Mouse (Mus musculus) left cerebral cortex, postnatal 10 days (tissue): ENCODE results near the gene Ccn5. TPM values are rescaled to one million over a fixed set of nuclear protein-coding genes. Genes with fewer than 3 reads are reported as not detected.

ENCODE experiments used
- DNase-seq, 2 experiments: peaks; one replicate each; pipeline ENCODE4 v3.0.0; 2021 to 2022; ENCODE audit warnings: low spot score in 2 of 2, mixed read lengths in 1 of 2; ENCODE audit errors: extremely low spot score in 1 of 2
- intact Hi-C: fragments of 180-260 bp; cut with DNase I; formaldehyde crosslinking; loops from one replicate; pipeline ENCODE4 v1.15.1; 2025
- total RNA-seq, 2 experiments: library from RNA; stranded (reverse); gene quantifications; 2 replicates each; pipeline ENCODE4 v1.2.3; 2021

Gene Ccn5
- total RNA-seq, 2 experiments from 2014 or later: 0.32 TPM; not detected in 1

DNA sequence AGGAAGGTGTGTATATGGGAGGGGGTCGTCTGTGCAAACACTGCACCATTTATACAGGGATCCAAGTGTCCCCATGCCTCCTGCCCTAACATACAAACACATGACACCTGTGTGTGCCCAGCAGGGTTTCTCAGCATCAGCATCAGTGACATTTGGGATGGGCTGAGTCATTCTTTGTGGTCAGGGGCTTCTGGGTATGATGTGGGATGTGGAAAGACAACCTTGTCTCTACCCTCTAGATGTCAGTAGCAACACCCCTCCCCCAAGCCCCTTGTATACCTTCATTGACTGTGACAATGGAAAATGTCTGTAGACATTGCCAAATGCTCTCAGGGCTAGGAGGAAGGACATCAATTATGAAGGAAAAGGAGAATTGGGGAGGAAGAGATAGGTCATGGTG is 10.5 kb downstream of the Ccn5 start:
- intact Hi-C loops: loop anchor here (10.0 kb wide), 2 partner anchors 46 to 296 kb away; no protein-coding TSS in a partner anchor

DNA sequence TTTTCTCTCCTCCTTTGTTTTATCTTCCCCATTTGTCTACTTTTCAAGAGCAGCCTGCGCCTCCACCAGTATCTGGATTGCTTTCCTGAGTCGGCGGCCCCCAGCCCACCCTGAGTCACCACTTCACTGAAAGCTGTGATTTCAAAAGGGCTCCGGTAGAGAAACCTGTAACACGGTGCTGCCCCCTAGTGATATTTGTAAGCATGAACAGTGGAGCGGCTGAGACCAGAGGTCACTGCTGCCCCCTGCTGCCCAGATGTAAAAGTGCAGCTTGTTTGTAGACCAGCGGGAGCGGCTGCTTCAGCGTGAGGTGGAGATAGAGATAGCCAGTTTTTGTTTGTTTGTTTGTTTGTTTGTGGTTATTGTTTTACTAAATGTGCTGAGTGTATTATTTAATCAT is 17.4 kb downstream of the Ccn5 start:
- intact Hi-C loops: loop anchor here (10.0 kb wide), 2 partner anchors 53 to 303 kb away; no protein-coding TSS in a partner anchor
- DNase-seq: peak; percentile 78 to 83

More for the DNA sequence above, 10.5 kb downstream of the Ccn5 start:
- DNase-seq: no peak

DNA sequence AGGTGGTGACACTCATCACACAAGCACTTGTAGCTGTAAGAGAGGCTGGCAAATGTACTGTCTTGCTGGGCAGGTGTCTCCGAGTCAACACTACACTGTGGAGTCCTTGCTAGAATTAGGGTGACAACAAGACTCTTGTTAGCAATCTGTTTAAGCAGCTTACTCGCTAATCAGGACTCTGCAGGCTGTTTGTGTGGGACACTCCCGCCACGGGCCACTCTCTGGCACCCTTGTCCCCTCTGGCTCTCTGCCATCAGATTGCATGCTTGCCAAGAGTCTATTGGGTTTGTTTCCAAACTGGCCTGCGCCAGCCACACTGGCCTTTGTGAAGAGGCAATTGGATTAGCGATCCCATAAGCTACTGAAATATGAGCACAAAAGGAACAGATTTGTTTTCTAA is 18.9 kb downstream of the Ccn5 start:
- no peak for DNase-seq
- intact Hi-C loops: loop anchor here (10.0 kb wide), 2 partner anchors 55 to 305 kb away; no protein-coding TSS in a partner anchor

DNA sequence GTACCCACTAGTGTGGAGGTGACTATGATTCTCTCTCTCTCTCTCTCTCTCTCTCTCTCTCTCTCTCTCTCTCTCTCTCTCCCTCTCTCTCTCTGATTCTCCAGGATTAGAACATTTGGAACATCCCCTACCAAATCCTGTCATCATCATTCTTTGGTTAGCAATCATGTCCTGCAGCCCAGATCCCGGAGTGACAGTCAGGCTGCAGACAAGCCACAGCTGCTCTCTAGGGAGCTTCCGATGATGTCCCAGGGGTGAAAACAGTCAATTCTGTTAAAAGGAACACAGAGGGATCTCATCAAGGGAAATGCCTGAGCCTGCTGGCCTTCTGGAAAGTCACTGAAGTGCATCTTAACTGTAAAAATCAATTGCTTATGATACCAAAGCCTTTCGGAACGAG is 21.4 kb downstream of the Ccn5 start:
- DNase-seq: no peak
- intact Hi-C loops: no loop called here

DNA sequence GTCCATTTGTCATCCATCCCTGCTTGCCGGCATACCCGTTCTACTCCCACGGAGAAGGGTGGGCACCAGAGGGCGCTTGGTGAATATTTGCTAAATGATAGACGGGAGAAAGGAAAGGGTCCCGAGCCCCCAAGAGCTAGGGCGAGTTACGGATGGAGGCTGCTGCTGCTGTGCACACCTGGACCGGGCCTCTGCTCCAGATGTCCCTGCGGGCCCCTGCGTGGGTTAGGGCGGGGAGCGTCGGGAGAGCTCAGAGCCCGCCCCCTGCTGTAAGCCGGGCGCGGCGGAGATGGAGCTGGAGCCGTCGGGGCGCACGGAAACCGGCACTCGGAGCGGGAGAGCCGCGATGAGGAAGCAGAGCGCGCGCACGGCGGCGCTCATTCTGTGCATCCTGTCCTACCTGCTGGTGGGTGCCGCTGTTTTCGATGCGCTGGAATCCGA is 32.8 kb downstream of the Ccn5 start, which contains the start of gene Kcnk15:
Kcnk15 (plus strand) TSS at position 191 of the 441 bp plus-strand sequence.
- intact Hi-C loops: loop anchor here (5.0 kb wide), 1 partner anchor 99 kb away; no protein-coding TSS in a partner anchor
- no peak for DNase-seq

DNA sequence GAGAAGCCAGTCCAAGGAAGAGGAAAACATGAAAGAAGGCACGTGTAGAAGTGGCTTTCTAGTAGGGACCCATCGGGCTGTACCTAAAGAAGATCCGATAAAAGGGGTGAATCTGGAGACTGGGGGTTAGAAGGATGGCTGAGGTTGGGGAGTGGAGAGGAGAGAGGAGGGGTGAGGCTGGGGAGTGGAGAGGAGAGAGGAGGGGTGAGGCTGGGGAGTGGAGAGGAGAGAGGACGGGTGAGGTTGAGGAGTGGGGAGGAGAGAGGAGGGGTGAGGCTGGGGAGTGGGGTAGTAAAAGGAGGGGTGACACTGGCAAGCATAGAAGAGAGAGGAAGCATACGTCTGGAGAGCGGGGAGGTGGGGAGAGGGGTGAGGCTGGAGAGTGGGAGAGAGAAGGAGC is 36.6 kb downstream of the Ccn5 start:
- intact Hi-C loops: loop anchor here (5.0 kb wide), 1 partner anchor 110 kb away; no protein-coding TSS in a partner anchor
- DNase-seq: no peak

DNA sequence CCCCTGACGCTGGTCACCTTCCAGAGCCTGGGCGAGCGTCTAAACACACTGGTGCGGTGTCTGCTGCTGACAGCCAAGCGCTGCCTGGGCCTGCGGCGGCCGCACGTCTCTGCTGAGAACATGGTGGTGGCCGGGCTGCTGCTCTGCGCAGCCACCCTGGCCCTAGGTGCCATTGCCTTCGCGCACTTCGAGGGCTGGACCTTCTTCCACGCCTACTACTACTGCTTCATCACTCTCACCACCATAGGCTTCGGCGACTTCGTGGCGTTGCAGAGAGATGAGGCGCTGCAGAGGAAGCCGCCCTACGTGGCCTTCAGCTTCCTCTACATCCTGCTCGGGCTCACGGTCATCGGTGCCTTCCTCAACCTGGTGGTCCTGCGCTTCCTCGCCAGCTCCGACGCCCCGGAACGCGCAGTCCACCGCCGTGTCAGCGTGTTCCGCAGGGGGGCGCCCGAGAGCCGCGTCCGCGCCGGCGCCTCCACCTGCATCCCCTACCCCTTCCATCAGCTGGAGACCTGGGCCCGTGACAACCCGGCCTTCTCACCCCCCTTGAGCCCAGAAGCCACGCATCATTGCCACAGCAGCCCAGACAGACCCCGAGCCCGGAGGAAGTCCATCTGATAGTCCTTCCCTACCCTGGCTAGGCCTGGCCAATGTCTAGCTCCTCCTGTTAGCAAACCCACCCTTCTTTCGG is 37.7 kb downstream of the Ccn5 start:
- peak in 1 of 2 experiments; percentile 52 for DNase-seq
- intact Hi-C loops: loop anchor here (5.0 kb wide), 1 partner anchor 109 kb away; no protein-coding TSS in a partner anchor

DNA sequence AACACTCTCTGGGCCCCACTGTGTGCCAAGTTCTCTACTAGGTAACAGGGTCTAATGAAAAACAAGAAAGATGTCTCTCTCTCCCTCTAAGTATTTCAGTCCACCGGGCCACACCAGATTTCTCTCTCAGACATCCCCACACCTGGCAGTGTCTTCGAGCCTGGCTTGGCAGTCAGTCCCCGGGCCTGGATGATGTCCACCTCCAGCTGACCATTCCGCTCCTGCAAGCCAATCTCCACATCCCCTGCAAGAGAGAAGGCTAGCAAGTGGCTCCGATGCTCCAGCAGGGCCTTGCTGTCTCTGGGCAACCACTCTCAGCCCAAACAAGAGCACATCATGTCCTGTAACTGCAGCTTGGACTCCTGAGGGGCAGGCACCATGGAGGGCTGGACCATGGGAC is 44.6 kb downstream of the Ccn5 start:
- no peak for DNase-seq
- intact Hi-C loops: no loop called here

DNA sequence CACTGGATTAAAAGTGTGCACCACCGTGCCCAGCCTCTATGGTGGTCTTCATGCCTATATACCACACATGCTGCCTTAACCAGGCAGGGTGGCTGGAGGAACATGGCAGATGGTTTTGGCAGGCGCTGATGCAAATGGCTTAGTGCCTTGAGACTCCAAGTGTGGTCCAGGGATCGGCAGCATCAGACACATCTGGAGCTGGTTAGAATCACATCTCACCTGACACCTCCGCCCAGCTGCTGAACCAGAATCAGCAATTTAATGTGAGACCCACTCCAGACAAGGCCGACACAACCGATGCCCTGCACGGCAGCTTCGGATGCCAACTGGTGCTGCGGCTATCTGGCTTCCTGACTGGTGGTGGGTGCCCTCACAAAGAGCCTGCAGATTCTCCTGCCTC is 45.4 kb downstream of the Ccn5 start:
- intact Hi-C loops: no loop called here
- no peak for DNase-seq

DNA sequence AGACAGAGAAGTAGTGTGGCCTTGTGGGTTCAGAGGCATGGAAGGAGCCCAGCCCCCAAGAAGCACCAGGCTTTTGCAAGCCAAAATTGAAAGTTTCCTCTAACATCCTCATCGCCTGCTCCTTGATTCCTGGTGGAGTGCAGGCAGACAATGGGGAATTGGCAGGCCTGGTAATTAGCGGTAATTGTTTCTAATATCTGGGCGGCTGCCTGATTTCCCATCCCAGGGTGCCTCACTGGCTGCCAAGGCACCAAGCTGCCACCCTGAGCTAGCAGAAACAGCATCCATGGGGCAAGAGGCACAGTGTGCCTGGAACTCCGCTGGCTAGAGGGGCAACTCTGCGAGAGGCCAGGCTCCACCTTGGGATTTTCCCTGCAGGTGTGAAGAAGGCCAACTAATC is 49.1 kb downstream of the Ccn5 start:
- no peak for DNase-seq
- intact Hi-C loops: no loop called here

DNA sequence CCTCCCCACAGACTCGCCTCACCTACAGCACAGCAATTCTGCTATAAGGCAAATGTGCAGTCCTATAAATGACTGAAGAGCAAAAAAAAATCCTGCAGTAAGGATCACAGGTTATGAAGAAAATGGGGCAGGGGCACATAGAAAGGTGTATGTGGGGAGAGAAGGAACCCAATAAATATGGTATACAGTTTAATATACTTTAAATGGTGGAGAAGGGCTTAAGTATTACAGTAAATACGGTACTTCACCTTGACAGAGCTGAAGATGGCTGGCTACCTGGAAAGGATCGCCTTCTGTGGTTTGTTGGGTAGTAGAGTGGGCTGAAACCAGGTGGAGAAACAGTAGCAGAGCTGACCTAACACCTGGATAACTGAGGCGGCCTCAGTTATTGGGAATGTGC is 50.6 kb downstream of the Ccn5 start:
- no peak for DNase-seq
- intact Hi-C loops: no loop called here

DNA sequence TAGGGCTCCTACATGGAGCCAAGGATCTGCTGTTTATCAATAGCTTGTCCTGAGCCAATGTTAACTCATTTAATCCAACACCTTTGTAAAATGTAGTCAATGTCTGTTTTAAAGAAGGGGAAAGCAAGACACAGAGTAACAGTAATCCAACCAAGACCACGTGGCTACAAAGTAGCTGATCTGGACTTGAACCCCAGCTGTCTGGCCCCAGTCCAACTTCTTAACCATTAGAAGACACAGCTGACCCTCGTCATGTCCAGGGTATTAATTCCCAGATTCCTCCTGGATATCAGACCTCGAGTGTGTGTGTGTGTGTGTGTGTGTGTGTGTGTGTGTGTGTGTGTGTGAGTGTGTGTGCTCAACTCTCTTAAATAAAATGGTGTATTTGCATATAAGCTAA is 51.2 kb downstream of the Ccn5 start:
- DNase-seq: no peak
- intact Hi-C loops: no loop called here

DNA sequence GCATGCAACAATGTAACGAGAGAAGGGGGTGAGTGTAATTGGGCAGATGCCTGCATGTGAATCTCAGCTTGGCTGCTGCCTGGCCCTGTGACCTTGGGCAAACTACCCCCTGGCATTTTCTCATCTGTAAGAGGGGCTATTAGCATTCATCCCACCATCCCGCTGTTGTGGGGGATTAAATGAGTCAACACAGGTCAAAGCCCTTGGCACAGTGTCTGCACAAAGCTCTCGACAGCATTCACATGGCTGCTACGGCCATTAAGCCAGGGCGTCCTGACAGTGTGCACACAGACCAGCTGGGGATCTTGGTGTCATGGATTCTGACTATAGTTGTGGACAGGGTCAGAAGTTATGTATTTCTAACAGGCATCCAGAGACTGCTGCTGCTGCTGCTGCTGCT is 54.2 kb downstream of the Ccn5 start:
- DNase-seq: no peak
- intact Hi-C loops: no loop called here

DNA sequence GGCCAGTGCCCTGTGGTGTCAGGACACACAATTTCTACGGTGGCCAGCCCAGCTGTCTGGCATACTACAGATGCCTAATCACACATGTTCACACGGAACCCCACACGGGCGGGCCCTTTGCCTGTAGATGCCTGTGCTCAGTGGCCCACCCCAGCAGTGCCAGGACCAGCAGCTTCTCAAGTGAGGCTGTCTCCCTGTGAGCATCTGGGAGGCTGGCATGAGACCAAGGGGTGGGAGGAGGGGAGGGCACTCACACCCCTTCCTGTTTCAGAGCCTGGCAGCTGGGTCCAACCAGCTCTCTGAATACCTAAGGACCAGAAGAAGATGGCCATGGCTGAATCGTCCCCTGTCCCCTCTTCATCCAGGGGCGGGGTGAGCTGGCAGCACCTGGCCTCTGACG is 54.8 kb downstream of the Ccn5 start:
- DNase-seq: peak in 1 of 2 experiments; percentile 76
- intact Hi-C loops: no loop called here

DNA sequence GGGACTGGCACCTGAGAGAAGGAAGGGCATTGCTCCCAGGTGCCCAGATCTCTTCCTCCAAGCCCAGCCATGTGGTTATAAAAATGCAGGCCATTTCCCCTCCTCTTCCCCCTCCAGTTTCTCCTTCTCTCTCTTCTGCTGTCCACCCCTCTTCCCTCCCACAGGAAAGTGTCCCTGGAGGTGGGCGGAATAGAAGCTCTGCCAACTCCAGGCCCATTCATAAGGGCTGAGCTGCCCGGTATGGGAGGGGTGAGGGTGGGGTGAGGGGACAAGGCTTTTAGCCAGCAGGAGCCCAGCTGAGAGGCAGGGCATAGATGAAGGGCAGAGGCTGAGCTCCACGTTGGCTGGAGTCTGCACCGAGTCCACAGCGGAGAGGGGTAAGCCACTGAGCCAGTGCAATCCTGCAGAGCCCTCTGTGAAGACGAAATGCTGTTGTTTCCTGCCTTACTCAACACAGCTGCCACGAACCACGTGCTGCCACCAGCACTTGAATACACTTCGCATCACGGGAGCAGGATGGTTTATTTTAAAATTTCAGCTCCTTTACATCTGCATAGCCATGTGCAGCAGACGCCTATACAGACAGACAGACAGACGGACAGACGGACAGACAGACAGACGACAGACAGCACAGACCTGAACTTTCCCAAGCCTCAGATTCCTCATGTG is 56.3 kb downstream of the Ccn5 start:
- no peak for DNase-seq
- intact Hi-C loops: no loop called here

DNA sequence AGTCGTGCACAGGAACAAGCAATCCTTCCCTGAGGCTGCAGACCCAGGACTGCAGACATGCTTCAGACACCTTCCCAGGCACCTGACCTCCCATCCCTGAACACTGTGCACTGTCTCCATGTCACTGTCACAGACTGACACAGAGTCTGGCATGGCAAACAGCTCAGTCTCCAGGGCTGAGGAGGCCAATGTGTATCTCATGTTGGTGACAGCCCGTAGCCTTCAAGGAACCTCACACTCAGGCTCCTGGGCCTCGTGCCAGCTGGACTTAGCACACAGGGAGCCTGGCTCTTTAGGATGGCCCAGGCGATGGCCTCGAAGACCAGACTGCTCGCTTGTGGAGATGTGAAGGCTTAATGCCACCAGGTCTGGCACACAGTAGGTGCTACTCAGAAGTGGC is 60.2 kb downstream of the Ccn5 start:
- DNase-seq: peak in 1 of 2 experiments; percentile 48
- intact Hi-C loops: no loop called here
